ENCODE assay signal across 8 mouse cellular contexts in genomic region chr6:70824987-70825337, GRCm38 (mm10). TPM values are rescaled to one million over a fixed set of nuclear protein-coding genes. Genes with fewer than 3 reads are reported as not detected.
DNase-seq lines count a peak whose midpoint lies in the region; ATAC-seq and TF ChIP-seq lines count a peak whose summit lies in the region.

No protein-coding gene starts in this region.

- no peaks in the 10 kb centered on the region for H3K27me3 ChIP-seq in heart, embryonic 10.5 days (ENCODE audit: insufficient read depth, poor library complexity, severe bottlenecking)
- no peaks in the 10 kb centered on the region for H3K27me3 ChIP-seq in ES-Bruce4 (ENCODE audit: control insufficient read depth, insufficient read depth, low read length, poor library complexity, severe bottlenecking)
- no peaks in the 10 kb centered on the region for H3K27me3 ChIP-seq in hindbrain, embryonic 14.5 days (ENCODE audit: control insufficient read depth, insufficient read depth, low read length)
- H3K27me3 ChIP-seq in midbrain, embryonic 12.5 days = no peaks in the 10 kb centered on the region

- DNase-seq in heart, embryonic 10.5 days (ENCODE audit: low spot score) = peak; percentile 64
- DNase-seq in heart, postnatal 14 days = no peak
- no peak for DNase-seq in hindbrain, embryonic 14.5 days (ENCODE audit: low spot score)
- DNase-seq in MN1 (ENCODE audit: low spot score) = no peak
- no peak for DNase-seq in adrenal gland, adult (ENCODE audit: inconsistent age in 2 of 2, low spot score in 1 of 2)
- DNase-seq in left cerebral cortex, postnatal 25 days (ENCODE audit: low spot score in 2 of 2) = no peak

- H3K4me2 ChIP-seq in hindbrain, embryonic 14.5 days (replicated peaks) = peak overlapping the region; percentile 72
- peak overlapping the region; percentile 72 for H3K4me2 ChIP-seq in midbrain, embryonic 12.5 days (replicated peaks)

- intact Hi-C loops in heart, postnatal 14 days (cut with DNase I) = no loop called here
- intact Hi-C loops in left cerebral cortex, postnatal 25 days (cut with DNase I) = no loop called here

- 53% methylated on average over 4 of the region's 4 CpGs for WGBS in heart, embryonic 10.5 days
- WGBS in hindbrain, embryonic 14.5 days = 57% methylated on average over 4 of the region's 4 CpGs
- WGBS in midbrain, embryonic 12.5 days = 50% methylated on average over 4 of the region's 4 CpGs

- H3K9ac ChIP-seq in ES-Bruce4 (ENCODE audit: low read depth, poor library complexity, severe bottlenecking) = peak overlapping the region; percentile 63
- peak overlapping the region; percentile 58 for H3K9ac ChIP-seq in hindbrain, embryonic 14.5 days
- H3K9ac ChIP-seq in midbrain, embryonic 12.5 days (replicated peaks) = peak overlapping the region; percentile 59

- no peak for ATAC-seq in hindbrain, embryonic 14.5 days (ENCODE audit: low FRiP score)
- no peak for ATAC-seq in midbrain, embryonic 12.5 days (ENCODE audit: low FRiP score, low read depth)

- TF ChIP-seq CTCF in ES-Bruce4 (IDR thresholded peaks at IDR 0.05; ENCODE audit: low read depth, low read length) = no peak

- H3K36me3 ChIP-seq in heart, embryonic 10.5 days = no peaks in the 10 kb centered on the region
- no peaks in the 10 kb centered on the region for H3K36me3 ChIP-seq in ES-Bruce4 (ENCODE audit: control insufficient read depth, insufficient read depth, low read length, poor library complexity, severe bottlenecking)
- H3K36me3 ChIP-seq in hindbrain, embryonic 14.5 days (replicated peaks; ENCODE audit: control insufficient read depth, insufficient read depth) = no peaks in the 10 kb centered on the region
- no peaks in the 10 kb centered on the region for H3K36me3 ChIP-seq in midbrain, embryonic 12.5 days

- H3K4me1 ChIP-seq in heart, embryonic 10.5 days = peaks cover 17% of the 10 kb centered on the region
- H3K4me1 ChIP-seq in ES-Bruce4 (ENCODE audit: control insufficient read depth, insufficient read depth, low read length) = no peaks in the 10 kb centered on the region
- 0 out of 2 replicates have a peak, but pooled peaks cover 5% of the 10 kb centered on the region for H3K4me1 ChIP-seq in hindbrain, embryonic 14.5 days (replicated peaks; ENCODE audit: control insufficient read depth, insufficient read depth, low read length)
- peaks cover 6% of the 10 kb centered on the region; the same call in 1 of the 2 replicates for H3K4me1 ChIP-seq in midbrain, embryonic 12.5 days

- H3K4me3 ChIP-seq in heart, embryonic 10.5 days = peak overlapping the region; percentile 60
- peak overlapping the region; percentile 69 for H3K4me3 ChIP-seq in ES-Bruce4 (ENCODE audit: low read depth, low read length)
- H3K4me3 ChIP-seq in hindbrain, embryonic 14.5 days (replicated peaks; ENCODE audit: low read length) = peak overlapping the region; percentile 40
- H3K4me3 ChIP-seq in midbrain, embryonic 12.5 days = peak overlapping the region; percentile 44

- H3K9me3 ChIP-seq in heart, embryonic 10.5 days = no peaks in the 10 kb centered on the region
- no peaks in the 10 kb centered on the region for H3K9me3 ChIP-seq in ES-Bruce4 (replicated peaks; ENCODE audit: control insufficient read depth, insufficient read depth, low read length, poor library complexity, severe bottlenecking)
- H3K9me3 ChIP-seq in hindbrain, embryonic 14.5 days (ENCODE audit: control insufficient read depth, low read length) = no peaks in the 10 kb centered on the region
- no peaks in the 10 kb centered on the region for H3K9me3 ChIP-seq in midbrain, embryonic 12.5 days

- no peak for TF ChIP-seq EP300 in ES-Bruce4 (IDR thresholded peaks at IDR 0.05; ENCODE audit: insufficient read depth, low read depth, low read length)

- peak overlapping the region; percentile 82; the same call in 1 of the 2 replicates for H3K27ac ChIP-seq in heart, embryonic 10.5 days
- peak overlapping the region; percentile 24; the same call in 1 of the 2 replicates for H3K27ac ChIP-seq in ES-Bruce4 (ENCODE audit: insufficient read depth, low read length)
- no peak overlapping the region for H3K27ac ChIP-seq in hindbrain, embryonic 14.5 days
- H3K27ac ChIP-seq in midbrain, embryonic 12.5 days (replicated peaks) = peak overlapping the region; percentile 15; the same call in 1 of the 2 replicates

- TF ChIP-seq POLR2A in ES-Bruce4 (IDR thresholded peaks at IDR 0.05; ENCODE audit: insufficient read depth, low read length) = no peak

RNA-seq across cellular contexts. Expression of gene Eif2ak3, which starts 19.4 kb away (rescaled TPM):
- 7.3 and 8.2 TPM in 2 replicates for polyA plus RNA-seq in heart, embryonic 10.5 days (2016; fragmentation: Nextera tagmentation; extraction: Ambion mirVana)
- total RNA-seq in heart, postnatal 14 days (2021) = 10 to 100 TPM; 11.1 to 11.7 TPM
- 12.8 and 16.4 TPM in 2 replicates for polyA plus RNA-seq in ES-Bruce4 (2011; ENCODE audit: insufficient read depth, insufficient read length, low read depth, missing spikeins)
- polyA plus RNA-seq in hindbrain, embryonic 14.5 days (2014; fragmentation: Nextera tagmentation; extraction: Ambion mirVana) = 13.0 and 13.3 TPM in 2 replicates
- polyA plus RNA-seq in midbrain, embryonic 12.5 days (2016; fragmentation: Nextera tagmentation; extraction: Ambion mirVana) = 14.4 and 15.6 TPM in 2 replicates
- total RNA-seq in left cerebral cortex, postnatal 25 days (2021) = 10 to 100 TPM; 21.2 to 23.1 TPM

RNA-seq across cellular contexts. Expression of gene Rpia, which starts 32.9 kb away (rescaled TPM):
- polyA plus RNA-seq in heart, embryonic 10.5 days (2016; fragmentation: Nextera tagmentation; extraction: Ambion mirVana) = 1.2 and 1.6 TPM in 2 replicates
- total RNA-seq in heart, postnatal 14 days (2021) = 10 to 100 TPM; 10.4 to 12.0 TPM
- polyA plus RNA-seq in ES-Bruce4 (2011; ENCODE audit: insufficient read depth, insufficient read length, low read depth, missing spikeins) = 6.5 and 7.2 TPM in 2 replicates
- 2.6 and 2.9 TPM in 2 replicates for polyA plus RNA-seq in hindbrain, embryonic 14.5 days (2014; fragmentation: Nextera tagmentation; extraction: Ambion mirVana)
- 2.4 and 3.9 TPM in 2 replicates for polyA plus RNA-seq in midbrain, embryonic 12.5 days (2016; fragmentation: Nextera tagmentation; extraction: Ambion mirVana)
- 10 to 100 TPM; 11.9 to 13.2 TPM for total RNA-seq in left cerebral cortex, postnatal 25 days (2021)
